In the genomic region with DNA sequence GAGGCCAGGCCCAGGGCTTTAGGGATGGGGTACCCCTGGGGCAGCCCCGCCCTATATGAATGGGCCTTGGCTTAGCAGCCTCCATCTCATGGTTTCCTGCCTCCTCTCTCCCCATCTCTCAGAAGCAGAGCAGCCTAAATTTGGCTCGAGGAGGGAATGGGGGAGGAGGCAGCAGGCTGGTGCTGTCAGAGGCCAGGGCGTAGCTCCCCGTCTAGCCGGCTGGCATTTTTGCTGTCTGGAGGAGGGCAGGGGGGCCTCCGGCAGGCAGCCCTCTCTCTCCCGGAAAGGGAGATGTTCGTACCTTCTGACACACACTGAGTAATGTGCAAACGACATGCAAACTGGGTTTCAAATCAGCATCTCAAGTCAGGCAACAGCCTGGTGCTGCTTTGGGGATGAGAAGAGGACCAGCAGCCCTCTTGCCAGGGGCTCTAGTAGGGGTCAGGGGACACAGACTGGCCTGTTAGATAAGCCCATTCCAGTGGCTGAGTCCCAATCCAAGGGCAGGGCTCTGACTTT, we compare ENCODE assay signal across 9 mouse cellular contexts. TPM values are rescaled to one million over a fixed set of nuclear protein-coding genes. Genes with fewer than 3 reads are reported as not detected.
DNase-seq lines count a peak whose midpoint lies in the region; ATAC-seq lines count a peak whose summit lies in the region.
"Had no signal": no experiment of that assay in that cellular context is flagged by ENCODE, and none has a peak within 500 bp of the region (broad histone marks: within the 10 kb centered on the region; RNA-seq: fewer than 3 reads in every experiment).

No protein-coding gene starts in this region.

- no peak overlapping the region for H3K4me3 ChIP-seq in heart, embryonic 11.5 days (ENCODE audit: low read depth, low read length)
- H3K4me3 ChIP-seq in embryonic facial prominence, embryonic 13.5 days = no peak overlapping the region
- H3K4me3 ChIP-seq in hindbrain, embryonic 14.5 days (replicated peaks; ENCODE audit: low read length) = no peak overlapping the region
- no peak overlapping the region for H3K4me3 ChIP-seq in midbrain, embryonic 13.5 days (replicated peaks)

- H3K4me2 ChIP-seq in heart, embryonic 11.5 days = peak overlapping the region; percentile 77
- peak overlapping the region; percentile 40 for H3K4me2 ChIP-seq in embryonic facial prominence, embryonic 13.5 days
- no peak overlapping the region for H3K4me2 ChIP-seq in hindbrain, embryonic 14.5 days (replicated peaks)
- peak overlapping the region; percentile 86; the same call in 1 of the 2 replicates for H3K4me2 ChIP-seq in midbrain, embryonic 13.5 days (replicated peaks)

- no peaks in the 10 kb centered on the region for H3K36me3 ChIP-seq in heart, embryonic 11.5 days (ENCODE audit: control insufficient read depth, insufficient read depth, low read length)
- H3K36me3 ChIP-seq in embryonic facial prominence, embryonic 13.5 days = no peaks in the 10 kb centered on the region
- no peaks in the 10 kb centered on the region for H3K36me3 ChIP-seq in hindbrain, embryonic 14.5 days (replicated peaks; ENCODE audit: control insufficient read depth, insufficient read depth)
- H3K36me3 ChIP-seq in midbrain, embryonic 13.5 days = no peaks in the 10 kb centered on the region

- DNase-seq in heart, adult 8-10 months (ENCODE audit: low spot score) = no peak
- DNase-seq in Muller cell, postnatal 12 days (ENCODE audit: inconsistent ontology term) = peak; percentile 80
- no peak for DNase-seq in hindbrain, embryonic 14.5 days (ENCODE audit: low spot score)
- peak; percentile 54 to 65 for DNase-seq in thymus, postnatal 10 days (ENCODE audit: low spot score in 2 of 2)
- no peak for DNase-seq in adrenal gland, adult 18-20 months (ENCODE audit: low spot score in 2 of 2)

- peak overlapping the region; percentile 75 for H3K9ac ChIP-seq in heart, embryonic 11.5 days (ENCODE audit: low read depth, low read length)
- H3K9ac ChIP-seq in embryonic facial prominence, embryonic 13.5 days = peak overlapping the region; percentile 51; the same call in 1 of the 2 replicates
- H3K9ac ChIP-seq in hindbrain, embryonic 14.5 days = peak overlapping the region; percentile 35
- H3K9ac ChIP-seq in midbrain, embryonic 13.5 days (replicated peaks) = peak overlapping the region; percentile 37; the same call in 1 of the 2 replicates

- 7% methylated on average over 9 of the region's 9 CpGs for WGBS in heart, embryonic 11.5 days (ENCODE audit: insufficient replicate concordance)
- WGBS in embryonic facial prominence, embryonic 13.5 days = 13% methylated on average over 9 of the region's 9 CpGs
- 20% methylated on average over 9 of the region's 9 CpGs for WGBS in hindbrain, embryonic 14.5 days
- 27% methylated on average over 9 of the region's 9 CpGs for WGBS in midbrain, embryonic 13.5 days

- H3K27me3 ChIP-seq in heart, embryonic 11.5 days (ENCODE audit: control insufficient read depth, insufficient read depth, low read length) = 0 out of 2 replicates have a peak, but pooled peaks cover 2% of the 10 kb centered on the region
- peaks cover 25% of the 10 kb centered on the region for H3K27me3 ChIP-seq in embryonic facial prominence, embryonic 13.5 days
- H3K27me3 ChIP-seq in hindbrain, embryonic 14.5 days (ENCODE audit: control insufficient read depth, insufficient read depth, low read length) = no peaks in the 10 kb centered on the region; the same call in 1 of the 2 replicates
- peaks cover 38% of the 10 kb centered on the region for H3K27me3 ChIP-seq in midbrain, embryonic 13.5 days

- H3K27ac ChIP-seq in heart, embryonic 11.5 days (ENCODE audit: low read depth, low read length) = peak overlapping the region; percentile 96
- H3K27ac ChIP-seq in embryonic facial prominence, embryonic 13.5 days = peak overlapping the region; percentile 78
- H3K27ac ChIP-seq in hindbrain, embryonic 14.5 days = peak overlapping the region; percentile 96
- peak overlapping the region; percentile 97 for H3K27ac ChIP-seq in midbrain, embryonic 13.5 days

- ATAC-seq in heart, embryonic 11.5 days (replicated peaks; ENCODE audit: insufficient number of reproducible peaks, low FRiP score, low TSS enrichment) = peak; percentile 27
- ATAC-seq in embryonic facial prominence, embryonic 13.5 days (ENCODE audit: insufficient number of reproducible peaks, insufficient read depth, low FRiP score, low TSS enrichment, low read depth) = no peak; the same call in 1 of the 2 replicates
- no peak for ATAC-seq in hindbrain, embryonic 14.5 days (ENCODE audit: low FRiP score)
- ATAC-seq in midbrain, embryonic 13.5 days = no peak

- H3K4me1 ChIP-seq in heart, embryonic 11.5 days (ENCODE audit: control insufficient read depth, insufficient read depth, low read length) = peaks cover 54% of the 10 kb centered on the region
- H3K4me1 ChIP-seq in embryonic facial prominence, embryonic 13.5 days = peaks cover 43% of the 10 kb centered on the region
- peaks cover 64% of the 10 kb centered on the region for H3K4me1 ChIP-seq in hindbrain, embryonic 14.5 days (replicated peaks; ENCODE audit: control insufficient read depth, insufficient read depth, low read length)
- peaks cover 72% of the 10 kb centered on the region for H3K4me1 ChIP-seq in midbrain, embryonic 13.5 days (replicated peaks)

- H3K9me3 ChIP-seq in heart, embryonic 11.5 days (replicated peaks; ENCODE audit: control insufficient read depth, low read length) = no peaks in the 10 kb centered on the region
- no peaks in the 10 kb centered on the region for H3K9me3 ChIP-seq in embryonic facial prominence, embryonic 13.5 days
- no peaks in the 10 kb centered on the region for H3K9me3 ChIP-seq in hindbrain, embryonic 14.5 days (ENCODE audit: control insufficient read depth, low read length)
- no peaks in the 10 kb centered on the region for H3K9me3 ChIP-seq in midbrain, embryonic 13.5 days

RNA-seq across cellular contexts. Expression of a gene that starts 1.8 kb away (rescaled TPM):
- polyA plus RNA-seq in heart, embryonic 11.5 days (2014; fragmentation: Nextera tagmentation; extraction: Ambion mirVana) = not detected in 2 replicates
- total RNA-seq in heart, adult 8-10 months (2022) = not detected
- not detected in 2 replicates for polyA plus RNA-seq in embryonic facial prominence, embryonic 13.5 days (2015; fragmentation: Nextera tagmentation; extraction: Ambion mirVana)
- polyA plus RNA-seq in hindbrain, embryonic 14.5 days (2014; fragmentation: Nextera tagmentation; extraction: Ambion mirVana) = not detected in 2 replicates
- not detected in 2 replicates for polyA plus RNA-seq in midbrain, embryonic 13.5 days (2015; fragmentation: Nextera tagmentation; extraction: Ambion mirVana)
- not detected for total RNA-seq in adrenal gland, adult 18-20 months (2021)
- total RNA-seq: heart, postnatal 14 days had no signal

RNA-seq across cellular contexts. Expression of a gene that starts 35.4 kb away (rescaled TPM):
- 16.0 and 16.7 TPM in 2 replicates for polyA plus RNA-seq in heart, embryonic 11.5 days (2014; fragmentation: Nextera tagmentation; extraction: Ambion mirVana)
- total RNA-seq in heart, adult 8-10 months (2022) = 1 to 10 TPM; 2.2 to 3.6 (median 3.0) TPM
- polyA plus RNA-seq in embryonic facial prominence, embryonic 13.5 days (2015; fragmentation: Nextera tagmentation; extraction: Ambion mirVana) = 12.4 and 16.0 TPM in 2 replicates
- 44.8 and 49.8 TPM in 2 replicates for polyA plus RNA-seq in hindbrain, embryonic 14.5 days (2014; fragmentation: Nextera tagmentation; extraction: Ambion mirVana)
- polyA plus RNA-seq in midbrain, embryonic 13.5 days (2015; fragmentation: Nextera tagmentation; extraction: Ambion mirVana) = 41.9 and 43.9 TPM in 2 replicates
- 10 to 100 TPM in 1 of 2 experiments, 1 to 10 TPM in 1; 9.4 to 13.2 TPM for total RNA-seq in adrenal gland, adult 18-20 months (2021)

Comparison
In these comparisons a context has a peak if more than half of its experiments do, and no peak if none do; other contexts are left out.
1. DNase-seq: peak in Muller cell, postnatal 12 days (single experiment) and thymus, postnatal 10 days (2 of 2); none in heart, adult 8-10 months (single experiment), hindbrain, embryonic 14.5 days (single experiment) and adrenal gland, adult 18-20 months (0 of 2).
2. Peak in every context shown above with its lines, with median percentiles within 50 percentile points of each other: H3K27ac ChIP-seq and H3K9ac ChIP-seq.